Mouse (Mus musculus): ENCODE measurements around the gene Cdk14. TPM values are rescaled to one million over a fixed set of nuclear protein-coding genes. Genes with fewer than 3 reads are reported as not detected.

Gene Cdk14
- polyA plus RNA-seq, 1 experiment from 2014 or later: 25.5 TPM

Small RNA genes within 50 kb of the gene (microRNA-seq; reads per million reads assigned to microRNA genes)
- not detected for gene Gm25037
- gene Gm44483: not detected

Other genes with a start within 250 kb of the Cdk14 start
- gene 1700015F17Rik, start 58.8 kb upstream of the Cdk14 start, polyA plus RNA-seq (2014; fragmentation: Nextera tagmentation; extraction: Ambion mirVana): not detected in 2 replicates
- gene Cldn12, start 94.6 kb upstream of the Cdk14 start, polyA plus RNA-seq (2014; fragmentation: Nextera tagmentation; extraction: Ambion mirVana): 26.0 and 27.1 TPM in 2 replicates
- gene Gtpbp10, start 139.2 kb upstream of the Cdk14 start, polyA plus RNA-seq (2014; fragmentation: Nextera tagmentation; extraction: Ambion mirVana): 37.2 and 40.0 TPM in 2 replicates
- 4.5 and 4.7 TPM in 2 replicates for gene Gm8773, start 153.5 kb upstream of the Cdk14 start, polyA plus RNA-seq (2014; fragmentation: Nextera tagmentation; extraction: Ambion mirVana)
- 5.3 TPM in 2 replicates for gene Cfap69, start 243.9 kb upstream of the Cdk14 start, polyA plus RNA-seq (2014; fragmentation: Nextera tagmentation; extraction: Ambion mirVana)